Mouse (Mus musculus): ENCODE data around the gene Fli1.

Fli1 gene

DNA sequence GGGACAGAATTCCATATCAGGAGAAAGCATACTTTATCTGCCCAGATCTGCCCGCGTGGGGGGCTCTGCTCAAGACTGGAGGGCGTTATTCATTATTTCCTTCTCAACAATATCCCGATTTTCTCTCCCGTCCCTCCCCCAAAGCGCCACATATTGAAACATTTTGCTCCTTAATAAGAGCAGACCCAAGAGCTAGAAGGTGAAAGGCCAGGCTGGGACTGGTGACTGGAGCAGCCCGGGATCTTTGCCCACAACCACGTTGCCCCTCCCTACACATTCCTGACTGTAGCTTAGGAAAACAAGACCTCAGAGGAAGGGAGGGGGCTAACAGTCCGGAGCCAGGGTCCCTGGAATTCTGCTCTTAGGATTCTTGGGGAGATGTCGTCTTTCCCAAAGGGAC lies 7.9 kb upstream of the Fli1 start:
- no peak for DNase-seq (ENCODE audit: low spot score in 2 of 2)

DNA sequence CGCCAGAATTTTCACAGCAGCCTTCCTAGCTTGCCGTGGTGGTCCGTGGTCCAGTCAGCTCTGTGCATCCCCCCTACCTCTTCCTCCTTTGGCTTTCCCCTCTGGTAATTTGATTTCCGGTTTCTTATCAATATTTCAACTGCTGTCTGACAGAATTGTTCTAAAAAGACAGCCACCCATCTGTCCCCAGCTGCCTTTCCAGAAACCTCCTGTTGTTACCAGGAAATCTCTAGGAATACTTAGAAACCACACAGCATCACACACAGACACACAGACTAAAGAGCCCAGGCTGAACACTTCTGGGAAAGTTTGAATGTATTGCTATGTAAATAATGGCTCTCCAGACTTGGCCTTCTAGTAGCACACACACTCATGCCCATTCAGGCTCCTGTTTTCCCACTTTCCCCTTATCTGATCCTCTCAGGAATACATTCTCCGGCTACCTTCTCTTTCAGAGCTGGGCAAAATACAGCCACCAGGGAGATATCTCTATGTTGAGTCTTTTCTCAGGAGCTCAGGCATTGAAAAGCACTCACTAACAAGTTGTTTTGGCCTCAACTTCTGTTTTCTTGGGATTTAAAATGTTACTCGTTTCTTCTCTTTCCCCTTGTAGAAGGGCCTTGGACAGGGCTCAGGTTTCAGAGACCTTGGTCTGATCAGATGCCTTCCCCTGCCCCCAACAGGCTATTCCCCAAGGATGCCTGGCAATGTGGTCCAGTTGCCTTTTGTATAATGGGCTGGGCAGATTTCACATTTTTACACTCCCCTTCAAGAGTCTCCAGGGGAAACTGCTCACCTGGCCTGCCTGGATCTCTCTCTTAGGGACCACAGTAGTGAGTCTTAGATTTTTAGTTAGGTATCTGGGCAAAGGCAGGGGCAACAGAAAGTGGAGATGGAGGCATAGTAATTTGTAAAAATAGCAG lies 7.1 kb upstream of the Fli1 start:
- no peak for DNase-seq (ENCODE audit: low spot score in 2 of 2)

DNA sequence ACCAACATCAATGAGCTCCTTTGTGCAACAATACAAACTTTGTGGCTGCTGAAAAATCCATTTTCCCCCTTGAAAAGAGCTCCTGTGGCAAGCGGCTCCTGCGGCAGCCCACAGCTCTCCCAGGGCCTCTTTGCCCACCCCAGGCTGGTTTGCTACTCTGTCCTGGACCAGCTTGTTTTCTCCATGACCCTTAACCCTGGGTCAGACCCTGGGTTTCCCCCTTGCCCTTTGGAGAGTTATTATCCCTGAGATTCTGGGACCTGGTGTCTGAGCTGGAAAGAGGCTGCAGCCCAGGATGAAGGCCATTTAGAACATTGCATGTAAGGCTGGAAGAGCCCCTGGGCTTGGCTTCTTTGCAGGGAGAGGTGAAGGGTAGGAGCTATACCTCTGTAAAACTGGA lies 4.1 kb upstream of the Fli1 start:
- DNase-seq (ENCODE audit: low spot score in 2 of 2) = no peak

DNA sequence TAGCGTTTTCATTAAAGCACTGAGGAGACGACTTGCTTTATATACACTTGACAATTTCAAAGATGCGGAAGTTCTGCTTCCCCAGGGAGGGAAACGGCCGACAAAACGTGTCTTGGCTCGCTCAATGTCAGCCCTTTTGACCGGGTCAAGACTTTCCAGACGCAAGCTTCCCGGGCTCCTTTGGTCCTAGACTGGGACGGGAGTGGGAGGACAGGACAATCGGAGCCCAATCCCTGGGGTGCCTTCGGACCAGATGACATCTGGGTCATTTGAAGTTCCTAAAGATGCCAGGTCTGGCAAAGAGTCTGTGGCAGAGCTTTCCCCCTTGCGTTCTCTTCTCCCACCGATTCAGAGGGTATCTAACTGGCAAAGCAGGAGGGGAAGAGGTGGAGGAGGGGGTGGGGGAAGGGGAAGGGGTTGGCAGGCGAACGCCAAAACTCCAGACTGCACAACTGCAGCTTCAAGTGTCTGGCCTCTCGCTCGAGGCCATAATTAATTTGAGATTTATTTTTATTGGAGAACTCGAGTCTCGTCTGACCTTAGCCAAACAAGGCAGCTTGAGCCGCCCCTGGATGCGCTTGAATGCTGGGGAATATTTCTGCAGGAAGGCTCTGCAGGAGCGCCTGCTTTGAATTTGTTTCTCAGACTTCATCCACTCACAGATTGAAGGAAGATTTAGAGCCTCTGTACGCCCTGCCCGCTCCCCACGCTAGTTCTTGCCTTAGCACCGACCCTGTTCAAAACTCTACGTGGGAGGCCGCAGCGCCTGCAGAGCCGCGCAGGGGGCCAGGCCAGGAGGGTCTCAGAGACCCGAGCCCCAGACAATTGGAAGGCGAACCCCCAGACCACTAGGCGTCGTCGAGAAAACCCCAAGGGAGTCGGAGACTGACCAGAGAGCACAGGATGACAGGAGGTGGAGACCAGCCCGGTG lies 2.3 kb upstream of the Fli1 start:
- no peak for DNase-seq (ENCODE audit: low spot score in 2 of 2)

DNA sequence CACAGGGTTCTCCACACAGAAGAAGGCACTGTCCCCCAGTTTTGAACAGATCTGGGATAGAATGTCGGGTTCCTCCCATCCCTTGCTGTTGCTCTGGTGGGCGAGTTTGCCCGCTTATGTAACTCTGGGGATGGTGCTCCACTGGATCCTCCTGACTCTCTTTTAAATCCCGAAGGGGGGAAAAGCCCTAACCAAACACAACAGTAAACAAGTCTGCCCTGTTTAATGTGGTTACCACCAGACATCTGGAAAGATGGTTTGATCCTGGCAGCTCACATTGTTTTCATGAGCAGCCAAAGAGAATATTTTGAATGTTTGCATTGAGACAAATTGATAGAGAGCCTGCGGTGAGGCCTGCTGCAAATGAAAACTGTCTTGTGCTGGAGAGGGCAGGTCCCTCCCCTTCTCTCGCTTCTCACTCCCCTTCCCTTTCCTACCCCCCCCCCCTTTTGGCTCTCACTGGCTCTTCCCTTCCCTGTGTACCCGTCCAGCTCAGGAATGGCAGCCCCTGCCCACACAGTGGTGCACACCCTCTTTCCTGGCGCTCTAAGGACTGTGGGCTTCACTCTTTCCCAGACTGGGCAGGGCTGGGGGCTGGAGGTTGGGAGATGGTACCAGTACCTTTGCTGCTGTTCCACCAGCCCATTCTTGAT lies 1.4 kb upstream of the Fli1 start:
- no peak for DNase-seq (ENCODE audit: low spot score in 2 of 2)

DNA sequence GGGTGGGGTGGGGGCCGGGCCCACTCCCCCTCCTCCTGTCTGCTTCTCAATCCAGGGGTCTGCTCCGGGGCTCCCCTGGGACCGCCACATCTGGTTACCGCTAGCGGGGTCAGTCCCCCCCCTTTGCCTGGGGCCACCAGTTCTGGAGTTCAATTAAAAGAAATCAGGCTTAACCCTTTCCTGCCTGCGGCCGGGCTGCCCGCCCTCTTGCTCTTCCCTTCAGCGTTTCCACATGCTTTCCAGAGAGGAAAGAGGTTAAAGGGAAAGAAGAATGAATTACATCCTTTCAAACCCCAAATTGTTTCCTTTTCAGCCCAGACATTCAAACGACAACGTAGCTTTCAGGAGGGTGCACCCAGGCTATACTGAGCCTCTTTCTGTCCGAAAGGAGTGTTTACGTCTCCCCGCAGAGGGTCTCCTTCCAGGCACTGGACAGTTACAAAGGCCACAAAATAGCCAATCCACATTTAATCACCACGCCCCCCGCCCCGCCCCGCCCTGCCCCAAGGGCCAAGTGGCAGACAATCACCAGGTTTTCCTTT lies 450 bp upstream of the Fli1 start:
- no peak for DNase-seq (ENCODE audit: low spot score in 2 of 2)

DNA sequence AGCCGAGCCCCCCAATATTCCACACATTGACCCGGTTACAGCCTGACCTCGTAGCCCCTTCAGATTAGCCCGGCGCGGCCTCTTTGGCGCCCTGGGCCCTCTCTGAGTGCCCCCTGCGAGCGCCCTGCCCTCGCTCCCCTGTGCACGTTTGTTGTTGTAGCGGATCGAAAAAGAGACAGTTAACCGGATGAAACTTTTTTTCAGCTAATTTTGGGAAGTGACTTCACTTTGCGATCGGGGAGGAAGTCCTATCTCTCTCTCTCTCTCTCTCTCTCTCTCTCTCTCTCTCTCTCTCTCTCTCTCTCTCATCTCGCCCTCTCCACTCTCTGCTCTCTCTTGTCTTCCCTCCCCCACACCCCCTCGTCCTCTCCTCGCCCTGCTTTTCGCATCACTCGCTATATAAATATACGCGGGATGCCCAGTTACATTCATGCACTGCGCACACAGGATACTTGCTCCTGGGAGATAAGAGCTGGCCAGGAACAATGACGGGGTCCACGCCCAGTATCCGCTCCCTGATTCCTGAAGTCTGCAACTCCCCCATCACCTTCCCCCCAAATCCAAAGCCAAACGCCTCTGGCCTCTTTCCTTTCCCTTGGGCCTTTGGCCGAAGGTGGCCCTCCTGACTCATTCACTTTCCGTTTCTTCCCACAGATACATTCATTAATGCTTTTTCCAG lies 1.3 kb downstream of the Fli1 start:
- no peak for DNase-seq (ENCODE audit: low spot score in 2 of 2)

DNA sequence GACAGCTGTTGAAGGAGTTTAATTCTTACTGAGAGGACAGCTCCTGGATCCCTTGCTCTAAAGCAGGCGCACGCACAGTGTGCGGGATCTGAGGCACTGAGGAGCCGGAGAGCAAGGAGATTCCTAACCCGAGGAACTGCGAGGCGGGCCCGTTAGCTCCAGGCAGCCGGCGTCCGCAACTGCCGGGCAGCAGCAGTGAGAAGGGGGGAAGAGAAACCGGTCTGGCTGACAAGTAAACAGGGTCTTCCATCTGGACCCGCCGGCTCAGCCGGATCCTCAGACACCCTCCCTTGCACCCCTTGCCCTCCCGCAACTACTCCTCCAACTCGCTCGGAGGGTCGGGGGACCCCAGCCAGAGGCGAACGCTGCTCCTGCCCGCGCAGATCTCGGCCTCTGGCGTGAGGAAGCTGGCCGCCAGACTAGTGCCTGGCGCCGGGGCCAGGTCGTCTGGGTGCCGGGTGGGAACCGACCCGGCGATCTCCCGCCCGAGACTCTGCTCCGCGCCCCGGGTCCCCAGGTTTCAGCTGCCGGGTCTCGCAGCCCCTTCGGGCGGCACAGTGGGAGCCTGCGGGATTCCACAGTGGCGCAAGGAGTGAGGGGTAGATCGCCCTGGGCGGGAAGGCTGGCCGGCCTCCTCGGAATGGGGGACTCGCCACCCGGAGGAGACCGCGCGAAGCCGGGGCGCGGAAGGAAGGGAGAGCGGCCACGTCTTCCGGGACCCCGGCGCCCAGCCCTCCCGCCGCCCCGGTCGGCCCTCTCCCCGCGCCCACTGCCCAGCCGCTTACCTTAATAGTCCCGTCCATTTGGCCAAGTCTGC lies 2.0 kb downstream of the Fli1 start:
- peak in 1 of 2 experiments; percentile 32 for DNase-seq (ENCODE audit: low spot score in 2 of 2)

DNA sequence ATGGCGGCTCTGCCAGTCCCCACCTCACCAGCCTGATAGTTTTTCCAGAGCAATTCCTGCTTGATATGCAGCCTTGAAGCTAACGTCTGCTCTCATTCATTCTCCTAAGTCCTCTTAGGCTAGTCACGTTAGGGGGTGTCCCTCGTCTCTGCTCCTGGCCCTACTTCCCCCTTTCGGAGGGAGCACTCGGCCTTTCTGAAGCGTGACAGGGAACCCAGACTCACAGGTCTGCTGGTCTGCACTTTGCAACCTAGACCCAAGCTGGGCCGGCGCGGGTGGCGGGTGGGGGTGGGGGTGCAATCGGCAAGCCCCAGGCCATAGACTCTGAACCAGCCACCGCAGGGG lies 2.6 kb downstream of the Fli1 start:
- no peak for DNase-seq (ENCODE audit: low spot score in 2 of 2)

DNA sequence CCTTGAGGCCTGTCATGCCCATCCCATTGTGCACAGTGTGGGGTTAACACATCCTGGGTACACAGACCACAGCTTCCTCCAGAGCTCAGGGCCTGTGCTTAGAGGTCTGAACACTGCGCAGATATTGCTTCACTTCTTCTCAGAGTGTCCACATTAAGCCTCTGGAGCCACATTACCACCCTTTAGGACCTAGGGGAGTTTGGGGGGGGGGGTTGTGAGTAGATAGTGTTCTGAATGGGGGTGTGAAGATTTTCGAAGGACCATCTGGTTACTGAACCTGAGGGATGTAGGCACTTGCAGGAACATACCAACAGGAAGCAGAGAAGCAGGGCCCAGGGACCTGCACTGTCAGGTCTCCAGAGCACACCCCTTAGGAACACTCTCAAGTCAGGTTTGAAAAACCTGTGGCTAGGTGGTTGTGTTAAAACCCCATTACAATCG lies 3.3 kb downstream of the Fli1 start:
- no peak for DNase-seq (ENCODE audit: low spot score in 2 of 2)

DNA sequence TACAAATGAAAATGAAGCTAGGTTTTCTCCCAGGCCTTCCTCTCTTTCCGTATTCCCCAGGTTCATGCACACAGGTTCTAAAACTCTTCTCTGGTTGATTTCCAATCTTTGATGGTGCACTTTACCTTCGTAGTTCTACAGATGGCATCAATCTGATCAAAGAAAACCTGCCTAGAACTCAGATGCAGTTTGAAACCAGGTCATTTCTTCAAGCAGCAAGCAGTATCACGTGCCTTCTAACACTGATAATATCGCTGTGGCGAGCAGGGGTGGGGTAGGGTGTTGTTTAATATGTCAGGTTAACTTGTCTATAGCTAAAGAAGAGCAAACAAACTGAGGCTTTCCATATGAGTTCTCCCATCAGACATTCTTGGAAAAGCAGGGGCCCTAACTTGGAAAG lies 4.5 kb downstream of the Fli1 start:
- DNase-seq (ENCODE audit: low spot score in 2 of 2) = no peak

DNA sequence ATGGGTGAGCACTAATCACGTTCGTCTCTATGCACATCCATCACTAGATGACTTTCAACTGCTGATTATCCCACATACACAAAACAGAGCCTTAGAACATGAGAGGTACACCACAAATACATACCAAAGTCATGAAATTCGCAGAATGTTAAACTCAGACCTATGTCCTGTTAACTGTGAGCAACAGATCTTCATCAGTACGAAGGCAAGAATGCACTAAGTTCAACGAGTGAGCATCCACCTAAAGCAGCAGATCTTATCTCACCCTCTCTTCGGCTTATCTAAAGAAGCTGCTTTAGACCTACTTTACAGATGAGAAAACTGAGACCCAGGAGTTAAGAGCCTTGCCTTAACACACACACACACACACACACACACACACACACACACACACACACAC lies 5.0 kb downstream of the Fli1 start:
- DNase-seq (ENCODE audit: low spot score in 2 of 2) = no peak

DNA sequence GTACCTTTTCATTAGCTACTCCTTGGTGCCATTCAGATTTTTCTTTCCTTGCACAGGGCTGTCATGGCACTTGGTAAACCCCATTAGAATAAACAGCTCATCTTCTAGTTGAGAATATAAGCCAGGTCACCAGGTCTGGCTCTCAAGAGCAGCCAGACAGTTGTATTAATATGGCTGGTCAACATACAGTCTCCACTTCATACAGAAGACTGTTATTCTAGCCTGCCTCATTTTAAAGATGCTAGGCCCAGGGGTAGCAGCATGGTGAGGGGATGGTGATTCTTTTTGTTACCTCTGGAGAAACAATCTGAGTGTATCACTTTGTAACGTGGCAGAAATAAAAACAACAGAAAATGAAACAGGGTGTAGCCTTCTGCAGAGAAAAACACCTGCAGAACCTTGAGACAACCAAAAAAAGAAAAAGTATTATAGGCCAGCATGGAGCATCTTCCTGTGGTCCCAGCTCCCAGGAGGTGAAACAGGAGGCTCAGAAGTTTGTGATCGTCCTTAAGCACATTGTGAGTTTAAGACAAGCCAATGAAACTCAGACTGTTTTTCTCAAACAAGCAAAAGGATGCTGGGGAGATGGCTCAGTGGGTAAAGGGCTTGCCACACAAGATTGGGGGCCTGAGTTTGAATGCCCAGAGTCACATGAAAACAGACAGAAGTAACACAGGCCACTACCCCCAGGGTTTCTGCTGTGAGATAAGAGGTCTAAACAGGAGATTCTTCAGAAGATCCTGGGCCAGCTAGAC lies 7.3 kb downstream of the Fli1 start:
- no peak for DNase-seq (ENCODE audit: low spot score in 2 of 2)

DNA sequence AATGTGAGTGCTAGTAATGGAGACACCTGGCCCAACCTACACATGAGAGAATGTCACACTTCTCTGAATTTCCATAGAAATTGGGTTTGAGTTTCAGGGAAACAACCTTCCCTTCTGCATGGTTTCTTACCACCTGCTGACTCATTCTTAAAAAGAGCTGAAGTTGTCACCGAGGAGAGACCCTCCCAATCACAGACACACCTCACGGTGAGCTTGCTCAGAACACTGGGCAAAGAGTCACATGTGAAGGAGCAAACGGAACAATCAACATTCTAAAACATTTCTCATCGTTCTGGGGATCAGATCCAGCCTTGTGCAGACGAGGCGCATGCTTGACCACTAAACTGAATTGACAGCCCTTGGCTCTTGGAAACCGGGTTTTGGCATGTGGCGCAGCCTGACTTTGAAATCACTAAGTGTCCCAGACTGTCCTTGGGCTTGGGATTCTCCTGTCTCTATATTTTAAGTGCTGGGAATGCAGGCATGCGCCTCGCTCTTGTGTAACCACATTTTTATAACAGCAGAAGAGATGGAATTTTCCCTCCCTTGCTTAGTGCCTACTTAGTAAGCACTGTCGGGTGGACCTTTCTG lies 8.5 kb downstream of the Fli1 start:
- no peak for DNase-seq (ENCODE audit: low spot score in 2 of 2)

DNA sequence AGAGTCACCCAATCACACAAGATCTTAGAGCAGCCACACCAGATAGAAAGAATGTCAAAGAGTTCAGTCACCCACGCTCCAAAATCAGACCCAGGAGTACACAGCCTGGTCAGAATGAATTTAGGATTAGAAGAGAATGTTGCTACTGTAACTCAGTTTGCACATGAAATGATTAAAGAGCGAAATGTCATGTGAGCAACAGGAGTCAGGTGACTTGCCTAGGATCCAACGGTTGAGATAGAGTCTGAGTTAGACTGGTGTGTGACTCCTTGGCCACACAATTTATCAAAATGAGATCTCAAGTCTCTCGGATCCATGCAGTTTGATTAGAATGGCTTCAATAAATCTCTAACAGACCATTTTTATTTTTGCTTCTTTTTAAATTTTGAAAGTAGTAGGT lies 11.1 kb downstream of the Fli1 start:
- DNase-seq (ENCODE audit: low spot score in 2 of 2) = no peak

DNA sequence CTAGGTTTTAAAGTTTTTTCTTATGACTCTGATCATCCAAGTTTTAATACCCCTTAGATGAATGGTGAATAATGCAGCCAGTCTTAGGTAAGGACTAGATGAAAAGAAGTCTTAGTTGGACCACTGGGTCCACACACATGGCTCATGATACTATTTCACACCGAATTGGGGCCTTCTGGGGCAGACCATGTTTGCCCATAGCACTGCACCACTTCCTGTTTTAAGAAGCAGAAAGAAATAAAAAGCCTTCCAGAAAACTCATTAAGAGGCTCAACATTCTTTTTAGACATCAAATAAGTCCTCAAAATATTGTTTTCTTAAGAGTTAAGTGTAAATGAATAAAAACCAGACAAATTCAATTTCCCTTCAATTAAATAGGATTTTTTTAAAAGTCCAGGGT lies 11.7 kb downstream of the Fli1 start:
- DNase-seq (ENCODE audit: low spot score in 2 of 2) = no peak

DNA sequence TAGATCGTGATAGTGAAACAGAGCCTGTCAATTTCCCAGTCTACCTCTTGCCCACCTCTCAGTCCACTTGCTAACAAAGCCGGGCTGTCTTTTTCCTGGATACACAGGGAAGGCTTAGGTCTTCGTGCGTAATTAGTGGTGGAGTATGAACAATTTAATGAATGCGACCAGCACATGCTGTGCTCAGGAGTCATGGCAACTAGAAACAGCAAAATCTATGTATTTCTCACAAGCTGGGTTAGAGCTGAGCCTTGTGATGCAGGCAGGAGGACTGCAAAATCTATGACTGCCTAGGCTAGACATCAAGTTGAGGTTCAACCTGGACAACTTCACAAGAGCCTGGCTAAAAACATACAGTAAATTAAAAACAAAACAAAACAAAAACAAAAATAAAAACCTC lies 12.5 kb downstream of the Fli1 start:
- no peak for DNase-seq (ENCODE audit: low spot score in 2 of 2)

DNA sequence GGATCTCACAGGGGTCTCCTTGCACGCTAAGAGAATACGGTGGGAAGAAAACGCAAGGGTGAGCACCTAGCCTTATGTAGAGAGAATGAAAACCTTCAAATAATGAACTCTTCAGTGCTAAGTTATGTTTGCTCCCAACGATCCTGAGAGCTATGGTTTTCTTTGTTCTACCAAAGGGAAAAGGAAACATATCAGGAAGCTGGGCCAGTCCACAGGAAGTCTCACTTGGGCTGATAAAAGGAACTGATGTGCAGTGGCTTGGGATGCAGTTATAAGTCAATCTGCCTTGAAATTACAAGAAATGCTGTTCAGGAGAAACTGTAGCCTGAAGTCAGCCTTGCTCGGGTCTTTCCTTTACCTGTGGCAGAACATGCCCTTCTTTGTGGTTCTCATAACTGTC lies 13.1 kb downstream of the Fli1 start:
- no peak for DNase-seq (ENCODE audit: low spot score in 2 of 2)

DNA sequence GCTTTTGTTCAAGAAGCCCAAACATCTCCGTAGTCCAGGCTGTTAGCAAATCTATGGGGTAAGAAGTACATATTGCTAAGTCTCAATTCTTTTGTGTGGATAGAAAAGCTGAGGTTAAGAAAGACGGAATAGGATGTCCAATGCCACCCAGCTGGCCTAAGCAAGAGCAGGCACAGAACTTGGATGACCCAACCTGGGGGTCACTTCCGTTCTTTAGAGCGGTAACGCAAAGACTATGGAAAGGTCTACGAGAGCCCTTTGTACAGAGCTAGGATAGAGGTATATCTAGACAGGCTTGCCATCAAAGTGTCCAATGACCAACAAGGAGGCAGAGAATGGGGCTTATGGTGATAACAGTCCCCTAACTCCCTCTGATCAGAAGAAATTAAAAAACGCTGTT lies 15.3 kb downstream of the Fli1 start:
- DNase-seq (ENCODE audit: low spot score in 2 of 2) = no peak
